Mouse (Mus musculus) megakaryocyte, embryonic 14.5 days (primary cell): Measurements from ENCODE around the gene Apeh. TPM values are rescaled to one million over a fixed set of nuclear protein-coding genes. Genes with fewer than 3 reads are reported as not detected.

Experiments
- H3K27me3 ChIP-seq: replicated peaks from 2 replicates; pipeline ENCODE3; 2012; ENCODE audit warnings: inconsistent platforms
- H3K36me3 ChIP-seq: replicated peaks from 2 replicates; pipeline ENCODE3; 2012; ENCODE audit warnings: low read length, inconsistent platforms, mixed read lengths
- H3K4me1 ChIP-seq: 2 replicates; pipeline ENCODE4 v1.6.1; 2012; ENCODE audit warnings: inconsistent platforms
- H3K4me3 ChIP-seq: replicated peaks from 2 replicates; pipeline ENCODE3; 2012; ENCODE audit warnings: moderate library complexity, mild to moderate bottlenecking, inconsistent platforms
- H3K9me3 ChIP-seq: 2 replicates; pipeline ENCODE4 v1.6.1; 2012; ENCODE audit warnings: inconsistent platforms
- FLI1 ChIP-seq: IDR thresholded peaks from 2 replicates; pipeline ENCODE4 v1.6.1; 2012; ENCODE audit warnings: low read length, inconsistent platforms, mixed read lengths
- GATA1 ChIP-seq: IDR thresholded peaks from 3 replicates; pipeline ENCODE4 v1.6.1; 2012; ENCODE audit warnings: mixed read lengths, low read length, inconsistent platforms, borderline replicate concordance
- polyA plus RNA-seq: library from polyadenylated mRNA; stranded (reverse); fragments of >175 nt; gene quantifications from 2 replicates; pipeline ENCODE4 v1.2.3, GENCODE M21; 2012; ENCODE audit warnings: low replicate concordance; ENCODE audit not compliant: insufficient read depth

The Apeh gene
- polyA plus RNA-seq, 1 experiment, result 26.5 TPM

DNA sequence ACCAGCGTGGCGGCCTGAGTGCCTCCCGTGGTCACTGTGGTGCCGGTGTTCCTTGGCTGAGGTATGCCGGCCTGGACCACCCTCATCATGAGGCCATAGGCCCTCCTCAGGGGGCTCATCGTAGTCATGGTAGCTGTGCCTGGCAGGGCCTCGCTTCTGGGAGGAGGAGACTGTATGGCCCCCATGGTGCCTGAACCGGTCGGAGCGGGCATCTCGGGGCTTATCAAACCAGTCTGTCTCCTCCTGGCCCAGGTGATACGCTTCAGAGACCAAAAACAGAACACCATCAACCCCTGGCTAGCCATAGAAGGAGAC, 11.1 kb upstream of the Apeh start:
- H3K4me1 ChIP-seq, result peaks cover 46% of the 10 kb centered on the region
- peaks cover 66% of the 10 kb centered on the region for H3K27me3 ChIP-seq
- peak overlapping the region; percentile 80 for H3K4me3 ChIP-seq
- H3K36me3 ChIP-seq, result no peaks in the 10 kb centered on the region
- H3K9me3 ChIP-seq, result peaks cover 13% of the 10 kb centered on the region; the same call in 1 of the 2 replicates
- TF ChIP-seq GATA1, result no peak
- no peak for TF ChIP-seq FLI1

DNA sequence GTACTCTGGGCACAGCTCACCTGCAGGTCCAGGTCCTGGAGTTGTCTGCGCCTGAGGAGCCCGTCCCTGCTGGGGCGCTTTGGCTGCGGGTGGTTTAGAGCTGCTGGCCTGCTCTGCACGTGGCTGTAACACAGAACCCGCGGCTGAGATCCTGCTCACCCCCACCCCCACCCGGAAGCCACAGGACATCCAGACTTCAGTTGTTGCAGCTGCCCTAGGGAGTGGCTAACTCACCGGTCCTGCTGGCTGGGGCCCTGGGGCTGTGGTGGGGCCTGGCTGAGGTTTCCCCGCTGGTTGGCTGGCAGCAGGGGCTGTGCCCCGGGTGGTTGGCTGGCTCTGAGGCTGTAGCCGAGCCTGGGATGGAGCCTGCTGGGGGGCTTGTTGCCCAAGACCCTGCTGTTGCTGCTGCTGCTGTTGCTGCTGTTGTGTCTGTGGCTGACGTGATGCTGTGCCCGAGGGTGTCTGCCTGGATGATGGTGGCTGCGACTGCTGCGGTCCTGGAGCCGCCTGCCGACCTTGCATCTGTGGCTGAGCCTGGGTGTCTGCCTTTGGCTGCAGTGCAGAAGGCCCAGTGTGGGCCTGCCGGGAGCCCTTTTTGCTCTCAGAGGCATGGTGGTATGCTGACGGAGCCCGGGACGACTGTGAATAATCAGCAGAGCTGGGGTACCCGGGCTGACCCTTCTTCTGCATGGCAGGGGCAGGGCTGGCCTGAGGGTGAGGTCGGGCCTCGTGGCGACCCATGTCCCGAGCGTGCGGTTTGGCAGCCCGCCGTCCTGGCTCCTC, 10.6 kb upstream of the Apeh start:
- Histone ChIP-seq H3K4me3 (peak overlapping the region; percentile 80), H3K4me1 (peaks cover 45% of the 10 kb centered on the region), H3K27me3 (peaks cover 60% of the 10 kb centered on the region), H3K36me3 (no peaks in the 10 kb centered on the region), H3K9me3 (peaks cover 13% of the 10 kb centered on the region; the same call in 1 of the 2 replicates)
- TF ChIP-seq GATA1, result no peak
- TF ChIP-seq FLI1, result no peak

DNA sequence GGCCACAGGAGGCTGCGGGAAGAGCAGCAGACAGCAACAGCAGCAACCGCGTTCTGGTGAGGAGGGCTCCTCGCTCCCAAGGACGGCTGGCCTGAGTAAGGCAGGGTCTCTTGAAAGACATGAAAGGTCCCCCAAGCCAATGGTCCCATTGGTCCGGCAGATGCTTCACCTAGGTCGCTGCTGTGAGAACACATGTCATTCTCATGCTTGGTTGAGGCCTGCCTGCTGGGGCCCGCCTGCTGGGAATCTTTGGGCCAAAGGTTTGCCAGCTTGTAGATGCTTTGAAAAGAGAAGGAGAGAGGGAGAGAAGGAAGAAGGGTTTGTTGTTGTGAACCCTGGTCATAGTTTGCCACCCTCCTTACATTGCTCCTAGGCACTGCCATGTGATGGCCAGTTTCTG, 5.2 kb upstream of the Apeh start:
- H3K27me3 ChIP-seq, result peaks cover 19% of the 10 kb centered on the region
- no peak for TF ChIP-seq FLI1
- TF ChIP-seq GATA1, result no peak
- H3K4me1 ChIP-seq, result peaks cover 28% of the 10 kb centered on the region
- no peaks in the 10 kb centered on the region for H3K36me3 ChIP-seq
- no peak overlapping the region for H3K4me3 ChIP-seq
- 0 out of 2 replicates have a peak, but pooled peaks cover 1% of the 10 kb centered on the region for H3K9me3 ChIP-seq

DNA sequence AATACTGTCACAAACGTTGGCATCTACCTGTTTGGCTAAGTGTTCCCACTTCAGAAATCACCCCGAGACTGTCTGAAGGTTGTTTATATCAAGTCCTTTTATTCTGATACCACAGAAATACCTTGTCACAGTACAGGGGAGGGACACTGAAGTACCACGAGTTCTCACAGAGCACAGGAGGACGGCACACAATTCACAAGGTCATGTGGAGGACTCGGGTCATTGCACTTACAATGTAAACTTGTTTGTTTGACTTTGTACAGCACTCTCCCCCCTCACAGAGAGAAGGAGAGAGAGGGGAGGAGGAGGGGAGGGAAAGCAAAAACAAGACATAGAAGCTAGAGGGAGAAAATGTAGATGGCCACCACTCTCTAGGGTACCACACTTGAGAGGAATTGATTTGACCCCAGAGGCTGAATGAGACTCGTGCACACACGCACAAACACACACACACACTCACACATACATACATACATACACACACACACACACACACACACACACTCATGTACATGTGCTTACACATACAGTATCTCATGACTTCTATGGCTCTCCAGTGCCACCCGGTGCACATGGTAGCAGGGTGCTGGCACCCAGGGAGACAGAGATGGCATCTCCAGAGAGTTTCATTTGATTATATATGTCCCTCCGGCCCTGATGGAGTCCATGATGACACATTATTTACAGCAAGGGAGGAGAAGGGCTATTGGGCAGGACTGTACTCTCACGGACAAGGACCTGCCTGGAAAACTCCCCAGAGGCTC, 1.7 kb upstream of the Apeh start:
- H3K36me3 ChIP-seq, result peaks cover 23% of the 10 kb centered on the region
- H3K4me1 ChIP-seq, result peaks cover 32% of the 10 kb centered on the region
- H3K4me3 ChIP-seq, result peak overlapping the region; percentile 38
- no peaks in the 10 kb centered on the region for H3K9me3 ChIP-seq
- TF ChIP-seq GATA1, result no peak
- TF ChIP-seq FLI1, result no peak
- peaks cover 7% of the 10 kb centered on the region for H3K27me3 ChIP-seq

DNA sequence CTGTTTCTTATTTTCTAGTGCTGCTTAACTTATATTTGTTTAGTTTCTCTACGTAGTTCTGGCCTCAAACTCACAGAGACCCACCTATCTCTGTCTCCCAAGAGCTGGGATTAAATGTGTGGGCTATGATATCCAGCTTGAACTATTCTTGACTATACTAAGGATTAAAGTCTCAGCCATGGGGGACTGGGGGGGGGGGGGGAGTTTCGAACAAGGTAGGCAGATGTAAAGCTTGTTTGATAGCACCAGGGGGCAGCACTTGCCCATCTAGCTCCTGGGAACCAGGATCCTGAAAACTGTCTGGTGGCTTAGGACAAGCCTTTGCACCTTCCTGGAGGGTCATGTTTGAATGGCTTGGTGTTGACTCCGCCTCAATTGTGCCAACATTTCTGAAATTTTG, 1.1 kb upstream of the Apeh start:
- H3K4me1 ChIP-seq, result peaks cover 30% of the 10 kb centered on the region
- peaks cover 4% of the 10 kb centered on the region for H3K27me3 ChIP-seq
- peak overlapping the region; percentile 98 for H3K4me3 ChIP-seq
- no peak for TF ChIP-seq GATA1
- no peak for TF ChIP-seq FLI1
- no peaks in the 10 kb centered on the region for H3K9me3 ChIP-seq
- H3K36me3 ChIP-seq, result peaks cover 30% of the 10 kb centered on the region

DNA sequence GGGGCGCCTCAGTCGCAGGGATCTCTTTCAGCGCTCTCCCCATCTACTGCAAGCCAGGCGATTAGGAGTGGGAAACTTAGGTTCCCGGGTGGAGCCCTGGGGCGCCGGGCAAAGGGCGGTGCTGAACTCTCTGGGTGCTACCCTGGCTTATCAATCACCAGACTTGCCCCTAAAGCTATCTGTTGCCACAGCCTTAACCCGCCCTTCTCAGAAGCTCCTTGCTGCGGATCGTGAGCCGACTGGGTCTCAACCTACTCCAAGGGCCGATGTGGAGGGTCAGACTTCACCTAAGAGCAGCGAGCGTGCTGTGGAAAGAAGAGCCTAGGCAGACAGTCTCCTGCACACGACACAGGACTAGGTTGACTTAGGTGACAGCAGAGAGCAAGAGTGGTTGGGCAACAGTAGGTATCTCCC, 599 bp upstream of the Apeh start:
- no peaks in the 10 kb centered on the region for H3K9me3 ChIP-seq
- peaks cover 30% of the 10 kb centered on the region for H3K4me1 ChIP-seq
- peak overlapping the region; percentile 98 for H3K4me3 ChIP-seq
- TF ChIP-seq FLI1, result no peak
- H3K27me3 ChIP-seq, result peaks cover 4% of the 10 kb centered on the region
- H3K36me3 ChIP-seq, result peaks cover 35% of the 10 kb centered on the region

DNA sequence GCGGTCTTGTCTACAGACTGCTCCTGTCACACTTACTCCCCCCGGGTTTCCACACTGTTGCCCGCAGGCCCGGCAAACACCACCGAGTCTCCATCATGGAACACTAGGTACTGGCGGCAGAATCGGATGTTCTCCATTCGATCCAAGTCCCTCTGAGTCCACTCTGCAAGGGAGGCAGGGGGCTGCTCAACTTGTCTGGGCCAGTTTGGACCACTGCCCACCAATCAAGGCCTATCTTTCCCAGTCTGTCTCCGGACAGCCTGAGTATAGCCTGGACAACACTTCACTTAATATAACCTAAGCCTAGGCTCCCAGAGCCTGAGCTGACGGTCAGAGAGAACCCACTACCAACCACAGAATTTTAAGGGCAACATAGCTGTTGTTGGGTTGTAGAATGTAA, 820 bp downstream of the Apeh start:
- peaks cover 30% of the 10 kb centered on the region for H3K4me1 ChIP-seq
- H3K36me3 ChIP-seq, result peaks cover 49% of the 10 kb centered on the region
- H3K4me3 ChIP-seq, result peak overlapping the region; percentile 98
- no peaks in the 10 kb centered on the region for H3K9me3 ChIP-seq
- TF ChIP-seq GATA1 (no peak), FLI1 (no peak)
- peaks cover 2% of the 10 kb centered on the region for H3K27me3 ChIP-seq

DNA sequence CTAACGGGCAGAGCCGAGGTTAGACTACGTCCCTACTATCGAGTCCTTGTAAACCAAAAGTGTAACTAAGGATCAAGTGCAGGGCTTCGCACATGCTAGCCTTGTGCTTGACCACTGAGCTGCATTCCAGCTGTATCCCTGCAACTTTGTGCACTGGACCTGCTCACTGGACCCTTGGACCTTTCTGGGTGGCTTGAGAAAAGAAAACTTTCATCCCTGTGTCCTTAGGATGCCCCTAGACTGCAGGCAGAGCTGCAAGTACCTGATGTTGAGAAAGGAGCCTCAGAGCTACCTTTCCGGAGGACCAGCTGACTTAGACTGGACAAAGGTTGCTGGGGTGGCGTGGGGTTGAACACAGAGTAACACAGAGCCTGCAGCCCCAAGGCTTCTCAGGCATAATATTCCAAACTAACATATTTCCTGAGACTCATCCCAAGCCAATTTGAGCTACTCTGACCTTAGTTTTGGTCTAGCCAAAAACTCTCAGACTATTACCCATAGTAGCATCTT, 3.7 kb downstream of the Apeh start:
- Histone ChIP-seq H3K9me3 (no peaks in the 10 kb centered on the region), H3K36me3 (peaks cover 78% of the 10 kb centered on the region), H3K4me3 (no peak overlapping the region), H3K27me3 (no peaks in the 10 kb centered on the region), H3K4me1 (peaks cover 32% of the 10 kb centered on the region)
- no peak for TF ChIP-seq GATA1
- TF ChIP-seq FLI1, result no peak

DNA sequence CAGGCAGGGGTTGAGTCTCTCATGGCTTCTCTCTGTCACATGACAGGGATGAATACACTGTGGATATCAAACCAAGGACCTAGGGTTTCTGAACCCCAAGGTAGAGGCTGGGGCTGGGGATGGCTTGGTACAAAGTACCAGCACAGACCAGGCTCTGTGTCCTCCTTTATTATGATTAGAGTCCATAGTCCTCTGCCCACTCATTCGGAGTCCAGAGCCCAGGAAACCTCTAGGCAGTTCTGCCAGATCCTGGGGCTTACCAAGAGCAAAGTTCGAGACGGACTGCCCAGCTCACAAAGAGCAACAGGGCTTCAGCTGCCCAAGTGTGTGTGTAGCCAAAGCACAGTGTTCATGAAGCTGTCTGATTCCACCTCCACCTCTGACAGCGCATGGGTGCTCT, 9.1 kb downstream of the Apeh start:
- no peak for TF ChIP-seq FLI1
- no peak for TF ChIP-seq GATA1
- Histone ChIP-seq H3K4me3 (no peak overlapping the region), H3K9me3 (no peaks in the 10 kb centered on the region), H3K4me1 (peaks cover 42% of the 10 kb centered on the region), H3K27me3 (no peaks in the 10 kb centered on the region), H3K36me3 (peaks cover 72% of the 10 kb centered on the region)

DNA sequence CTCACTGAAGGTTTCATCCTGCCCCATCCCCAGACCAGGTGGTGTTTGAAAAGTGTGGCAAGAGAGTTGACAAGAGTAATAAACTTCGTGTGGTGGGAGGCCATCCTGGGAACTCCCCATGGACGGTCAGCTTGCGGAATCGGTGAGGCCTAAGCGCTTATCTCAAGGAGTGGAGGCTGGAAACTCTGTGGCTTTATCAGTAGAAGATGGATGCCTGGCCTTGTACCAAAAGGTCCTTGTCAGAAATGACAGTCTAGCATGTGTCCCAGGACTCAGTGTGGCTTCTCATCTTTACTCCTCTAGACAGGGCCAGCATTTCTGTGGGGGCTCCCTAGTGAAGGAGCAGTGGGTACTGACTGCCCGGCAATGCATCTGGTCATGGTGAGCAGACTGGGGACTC, 10.8 kb downstream of the Apeh start:
- H3K4me1 ChIP-seq, result peaks cover 58% of the 10 kb centered on the region
- no peak overlapping the region for H3K4me3 ChIP-seq
- no peak for TF ChIP-seq FLI1
- no peak for TF ChIP-seq GATA1
- H3K36me3 ChIP-seq, result peaks cover 55% of the 10 kb centered on the region
- H3K27me3 ChIP-seq, result no peaks in the 10 kb centered on the region
- no peaks in the 10 kb centered on the region for H3K9me3 ChIP-seq
